Mouse (Mus musculus) mouse trophoblast stem cell (cell line): Measurements from ENCODE around the gene Elp4.

Source experiments
- in situ Hi-C, 2 experiments: fragments of 300-500 bp; cut with MseI, MboI; formaldehyde crosslinking; loops; 2 replicates in 1 of 2; 3 replicates in 1 of 2; pipeline ENCODE4 v1.15.1; 2025

The Elp4 gene

DNA sequence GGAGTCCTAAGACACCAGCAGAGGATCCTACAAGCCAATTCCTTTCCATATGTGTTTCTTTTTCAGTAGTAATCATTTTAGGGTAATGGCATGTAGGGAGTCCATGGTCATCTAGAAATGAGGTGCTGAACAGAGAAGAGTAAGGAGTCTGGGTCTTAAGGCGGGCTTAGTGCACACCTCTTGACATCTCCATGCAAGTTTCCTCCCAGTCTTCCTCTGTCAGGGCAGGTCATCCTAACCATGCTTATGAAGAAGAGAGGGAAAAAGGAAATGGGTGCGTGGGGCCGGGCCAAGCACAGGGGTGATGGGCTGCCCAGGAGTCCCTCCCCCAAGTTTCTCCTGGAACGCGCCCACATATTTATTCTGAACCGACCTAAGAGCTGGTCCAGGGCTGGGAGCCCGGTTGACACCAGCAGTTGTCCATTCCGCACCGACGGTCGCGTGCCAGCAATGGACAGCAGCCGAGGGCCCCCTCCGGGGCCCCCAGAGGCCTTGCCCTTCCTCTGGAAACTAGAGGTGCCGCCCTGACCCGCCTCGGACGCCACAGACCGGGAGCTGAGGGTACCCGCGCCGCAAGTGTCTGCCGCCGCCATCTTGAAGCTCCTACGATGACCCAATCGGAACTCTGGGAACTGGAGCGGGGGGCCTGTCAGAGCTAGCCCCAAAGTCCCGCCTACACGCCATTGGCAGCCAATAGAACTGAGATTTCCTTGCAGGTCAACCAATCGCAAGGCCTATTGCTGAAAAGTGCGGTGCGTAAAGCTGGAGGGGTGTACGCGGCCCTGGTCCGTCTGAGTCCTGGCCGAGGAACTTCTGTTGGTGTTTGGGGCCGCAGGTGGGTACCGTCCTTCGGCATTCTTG lies at the start of gene Elp4, which contains the start of gene Immp1l:
Gene Elp4, minus strand, starts transcription at position 669 of the 861 bp plus-strand sequence.
Gene Immp1l, plus strand, starts transcription at position 743 of the 861 bp plus-strand sequence.
- in situ Hi-C loops, result loop anchor here in 1 of 2 experiments (10.0 kb wide), 1 partner anchor 289 kb away; no protein-coding TSS in a partner anchor

- in situ Hi-C loops, result no loop called here
Measured at GRCm38 (mm10) chr2:105953862-105954261, 49.5 kb upstream of the Elp4 start.

GRCm38 (mm10) chr2:105951350-105951940 lies 47.1 kb upstream of the Elp4 start:
- in situ Hi-C loops, result no loop called here

- in situ Hi-C loops, result no loop called here
Measured at GRCm38 (mm10) chr2:105950131-105950530, 45.8 kb upstream of the Elp4 start.

DNA sequence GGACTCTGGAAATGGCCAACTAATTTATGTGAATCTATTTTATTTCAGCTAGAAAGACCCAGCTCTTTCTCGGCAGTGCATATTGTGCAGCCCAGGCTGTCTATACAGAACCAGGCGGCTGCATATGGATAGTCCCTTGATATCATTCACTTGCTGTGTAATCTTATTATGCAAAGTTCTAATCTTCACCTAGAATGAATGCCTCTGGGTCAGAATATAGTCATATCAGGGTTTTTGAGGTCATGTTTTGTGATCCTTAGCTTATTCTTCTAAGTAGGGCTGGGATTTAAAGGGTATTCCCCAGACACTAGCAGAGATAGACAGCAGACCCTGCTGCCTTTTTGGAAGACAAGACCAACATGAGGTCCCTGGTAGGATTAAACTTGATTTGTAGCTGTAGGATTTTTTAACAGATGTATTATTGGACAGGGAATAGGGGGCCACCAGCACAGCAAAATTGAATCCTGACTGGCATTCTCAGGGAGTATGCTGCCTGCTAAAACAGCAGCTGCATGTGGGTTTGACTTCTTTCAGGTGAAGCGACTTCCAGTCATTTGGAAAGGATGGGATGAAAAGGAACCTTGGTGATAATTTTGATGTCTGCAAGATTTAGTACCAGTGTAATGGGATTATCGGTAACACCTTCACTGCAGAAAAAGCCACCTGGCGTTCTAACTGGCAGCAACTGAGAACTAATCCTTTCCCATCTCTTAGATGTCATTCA lies 13.4 kb upstream of the Elp4 start:
- in situ Hi-C loops, result no loop called here

DNA sequence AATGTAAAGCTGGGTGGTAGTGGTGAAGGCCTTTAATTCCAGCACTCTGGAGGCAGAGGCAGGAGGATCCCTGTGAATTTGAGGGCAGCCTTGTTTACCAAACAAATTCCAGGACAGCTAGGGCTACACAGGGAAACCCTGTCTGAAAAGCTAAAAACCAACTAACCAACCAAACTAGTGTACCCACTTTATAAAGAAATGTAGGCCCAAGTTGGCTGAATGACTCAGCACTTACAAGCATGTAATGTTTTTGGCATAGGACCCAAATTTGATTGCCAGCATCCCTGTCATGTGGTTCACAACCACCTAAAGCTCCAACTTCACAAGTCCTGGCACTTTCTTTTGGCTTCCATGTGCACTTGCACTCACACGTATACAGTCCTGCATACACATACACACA lies 12.3 kb upstream of the Elp4 start:
- in situ Hi-C loops, result no loop called here

- in situ Hi-C loops, result no loop called here
Measured at GRCm38 (mm10) chr2:105913655-105914366, 9.4 kb upstream of the Elp4 start.

- in situ Hi-C loops, result no loop called here
Measured at GRCm38 (mm10) chr2:105910611-105911010, 6.2 kb upstream of the Elp4 start.

- in situ Hi-C loops, result loop anchor here in 1 of 2 experiments (10.0 kb wide), 1 partner anchor 294 kb away; no protein-coding TSS in a partner anchor
Measured at GRCm38 (mm10) chr2:105908351-105908750, 4.0 kb upstream of the Elp4 start.

DNA sequence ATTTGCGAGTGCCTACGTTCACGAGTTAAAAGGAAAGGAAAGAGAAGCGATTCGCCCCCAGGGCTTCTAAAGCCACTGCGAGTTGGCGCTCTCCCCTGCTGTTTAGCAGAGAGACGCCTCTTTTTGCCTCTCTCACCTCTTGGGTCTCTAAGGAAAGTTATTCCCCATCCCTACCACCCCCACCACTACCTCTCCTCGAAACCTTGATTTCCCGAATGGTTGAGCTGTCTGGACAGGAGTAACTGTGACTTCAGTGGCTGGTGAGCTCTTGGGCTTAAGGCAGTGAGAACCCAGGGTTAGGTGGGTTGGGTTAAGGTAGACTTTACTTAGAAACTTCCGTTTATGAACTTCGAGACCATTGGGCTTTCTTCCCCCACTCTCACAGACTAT lies 388 bp upstream of the Elp4 start:
- in situ Hi-C loops, result loop anchor here in 1 of 2 experiments (10.0 kb wide), 1 partner anchor 290 kb away; no protein-coding TSS in a partner anchor

DNA sequence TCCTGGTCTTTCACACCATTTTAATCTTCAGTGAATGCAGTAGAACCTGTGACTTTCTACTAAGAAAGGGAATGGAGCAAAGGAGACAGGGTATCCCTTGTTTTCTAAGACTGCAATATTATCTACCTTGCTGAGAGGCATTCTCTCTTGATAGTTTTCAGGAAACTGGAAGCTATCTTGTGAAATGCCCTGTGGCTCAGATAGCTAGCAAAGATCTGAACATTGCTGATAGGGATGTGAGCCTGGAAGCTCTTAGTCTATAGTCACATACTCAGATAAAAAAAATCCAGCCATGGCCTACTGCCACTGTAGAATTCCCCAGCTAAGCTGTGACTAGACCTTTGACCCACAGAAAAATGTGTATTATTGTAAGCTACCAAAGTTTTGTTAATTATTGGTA lies 13.5 kb downstream of the Elp4 start:
- in situ Hi-C loops, result no loop called here

GRCm38 (mm10) chr2:105873403-105873802 lies 31.0 kb downstream of the Elp4 start:
- in situ Hi-C loops, result no loop called here

DNA sequence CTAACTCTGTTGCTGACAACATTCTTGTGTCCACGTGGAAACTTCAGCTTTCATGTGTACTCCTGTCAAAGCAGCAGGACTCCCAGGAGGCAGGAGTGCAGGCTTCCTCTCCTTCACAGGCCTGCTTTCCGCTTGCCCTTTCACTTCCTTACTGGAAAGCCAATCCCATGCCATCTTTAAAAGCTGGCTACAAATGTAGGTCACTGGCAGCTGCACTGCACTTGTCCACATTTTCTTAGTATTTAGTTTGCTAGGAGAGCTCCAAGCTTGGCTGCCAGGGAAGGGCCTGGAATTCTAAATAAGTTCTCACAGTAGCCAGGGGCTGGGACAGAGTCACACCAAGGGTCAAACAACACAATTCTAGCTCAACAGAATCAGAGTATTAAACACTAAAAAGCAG lies 49.6 kb downstream of the Elp4 start:
- in situ Hi-C loops, result no loop called here

DNA sequence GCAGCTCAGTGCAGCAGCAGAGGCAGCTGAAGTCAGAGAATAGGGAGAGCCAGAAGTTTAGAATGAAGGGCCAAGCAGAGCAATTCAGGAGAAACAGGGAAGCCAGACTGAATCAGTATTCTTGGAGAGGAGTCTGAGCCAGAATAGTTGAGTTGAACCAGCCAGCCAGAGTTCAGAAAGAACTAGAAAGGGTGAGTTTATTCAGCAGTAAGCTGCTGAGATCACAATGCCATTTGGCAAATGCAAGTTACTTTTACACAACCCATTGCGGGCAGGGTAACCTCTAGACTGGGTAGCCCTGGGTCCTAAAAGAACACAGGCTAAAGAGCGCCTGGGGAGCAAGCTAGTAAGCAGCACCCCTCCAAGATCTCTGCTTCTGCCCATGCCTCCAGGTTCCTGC lies 51.4 kb downstream of the Elp4 start:
- in situ Hi-C loops, result no loop called here

- in situ Hi-C loops, result no loop called here
Measured at GRCm38 (mm10) chr2:105851714-105852293, 52.6 kb downstream of the Elp4 start.

DNA sequence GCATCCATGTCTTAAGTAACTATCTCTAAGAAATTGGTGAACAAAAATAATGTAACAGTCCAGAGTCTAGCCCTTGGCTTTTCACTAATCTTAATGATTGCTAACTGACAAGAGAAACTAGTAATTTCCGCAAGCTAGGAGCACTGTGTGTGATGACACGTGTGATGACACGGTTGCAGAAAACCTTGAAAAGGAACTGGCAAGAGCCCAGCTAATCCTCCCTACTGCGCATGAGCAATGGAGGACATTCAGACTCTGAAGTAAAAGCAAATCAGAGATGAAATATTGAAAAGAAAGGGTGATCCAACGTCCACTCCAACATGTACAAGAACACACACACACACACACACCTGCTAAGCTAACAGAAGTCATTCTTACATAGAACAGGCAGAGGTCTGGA lies 61.2 kb downstream of the Elp4 start:
- in situ Hi-C loops, result no loop called here

DNA sequence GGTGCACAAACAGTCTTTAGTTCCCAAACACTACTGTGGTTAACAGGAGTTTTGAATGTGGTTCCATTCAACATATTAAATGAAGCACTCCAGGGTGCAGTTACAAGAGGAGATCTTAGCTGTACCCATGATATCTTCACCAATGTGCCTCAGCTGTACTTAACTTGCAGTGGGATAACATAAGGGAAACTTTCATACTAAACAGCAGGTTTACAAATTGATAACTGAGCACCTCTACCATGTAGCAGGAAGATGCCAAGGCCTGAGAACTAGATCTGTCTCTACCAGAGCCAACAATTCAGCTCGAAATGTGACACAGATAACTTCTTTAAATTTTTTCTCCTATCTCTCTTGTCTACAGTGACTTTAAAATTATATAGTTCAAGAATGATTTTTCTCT lies 86.4 kb downstream of the Elp4 start:
- in situ Hi-C loops, result no loop called here

DNA sequence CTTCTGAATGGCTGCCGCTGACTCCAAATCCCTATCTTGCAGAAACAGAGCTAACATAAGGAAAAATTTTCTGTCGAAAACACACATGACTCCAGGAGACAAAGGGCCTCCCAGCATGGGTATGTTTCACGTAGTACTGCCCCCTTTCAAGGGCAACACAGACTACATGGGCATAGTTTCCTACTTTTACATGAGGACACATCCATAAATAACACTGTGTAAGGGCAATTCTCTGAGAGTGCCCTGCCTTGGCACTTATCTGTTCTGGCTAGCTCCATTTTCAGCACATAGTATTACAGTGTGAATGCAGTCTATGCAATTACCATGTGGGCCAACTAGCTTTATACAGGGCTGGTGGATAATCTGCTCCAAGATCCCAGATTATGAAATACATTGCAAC lies 89.2 kb downstream of the Elp4 start:
- in situ Hi-C loops, result no loop called here

GRCm38 (mm10) chr2:105813041-105813440 lies 91.3 kb downstream of the Elp4 start:
- in situ Hi-C loops, result no loop called here

DNA sequence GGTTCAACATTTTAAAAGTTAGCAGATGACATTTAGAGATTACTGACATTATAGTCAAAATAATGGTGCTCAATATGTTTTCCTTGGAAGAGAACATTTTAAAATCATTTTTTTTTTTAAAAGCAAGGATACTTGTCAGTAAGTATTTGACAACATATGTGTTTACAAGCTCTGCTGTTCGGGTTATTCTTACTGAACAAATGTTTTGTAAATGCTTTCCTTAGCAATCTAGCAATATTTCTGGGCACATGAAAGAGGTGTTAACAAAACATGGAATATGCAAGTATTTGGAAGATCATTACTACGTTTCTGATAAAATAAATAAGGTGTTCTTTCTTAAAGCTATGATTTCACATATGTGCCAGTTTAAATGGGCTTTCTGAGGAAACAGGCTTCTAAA lies 94.1 kb downstream of the Elp4 start:
- in situ Hi-C loops, result no loop called here

DNA sequence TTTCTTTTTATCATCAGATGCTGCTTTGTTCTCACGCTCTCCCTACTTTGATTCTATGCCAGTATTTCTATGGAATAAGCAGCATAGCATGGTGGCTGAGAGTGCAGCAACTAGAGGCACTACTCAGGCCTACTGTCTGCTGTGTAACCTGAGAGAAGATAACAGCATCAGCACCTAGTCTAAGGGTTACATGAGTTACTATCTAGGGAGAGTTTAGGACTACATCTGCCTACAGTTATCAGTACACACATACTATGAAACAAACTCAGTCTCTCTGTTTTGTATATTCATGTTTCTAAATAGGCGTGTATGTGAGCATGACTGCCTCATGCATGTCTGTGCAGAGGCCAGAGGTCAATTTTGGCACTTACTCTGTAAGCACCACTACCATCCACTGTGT lies 97.8 kb downstream of the Elp4 start:
- in situ Hi-C loops, result no loop called here
